Mouse (Mus musculus) heart, postnatal 0 days (tissue): ENCODE data around the gene Dgke. TPM values are rescaled to one million over a fixed set of nuclear protein-coding genes. Genes with fewer than 3 reads are reported as not detected.

ENCODE experiments used
- ATAC-seq: fragments of 200-750 bp; cut with Nextera tagmentation; 2 replicates; pipeline ENCODE4 v1.8.0; 2017; ENCODE audit warnings: low read depth, moderate number of reproducible peaks, moderate library complexity; ENCODE audit not compliant: insufficient read depth
- DNase-seq: peaks from one replicate; pipeline ENCODE4 v3.0.0-alpha.2; 2016; ENCODE audit warnings: low spot score
- H3K27ac ChIP-seq: fragments of 300-500 bp; sonication (generic); 2 replicates; pipeline ENCODE4 v1.5.1; 2014; ENCODE audit warnings: low read depth, mild to moderate bottlenecking
- H3K27me3 ChIP-seq: fragments of 300-500 bp; sonication (generic); 2 replicates; pipeline ENCODE4 v1.6.1; 2014; ENCODE audit warnings: low read length, mixed read lengths; ENCODE audit not compliant: control insufficient read depth, insufficient read depth
- H3K36me3 ChIP-seq: fragments of 300-500 bp; sonication (generic); replicated peaks from 2 replicates; pipeline ENCODE4 v1.6.1; 2014; ENCODE audit warnings: low read length, mixed read lengths; ENCODE audit not compliant: control insufficient read depth, insufficient read depth
- H3K4me1 ChIP-seq: fragments of 300-500 bp; sonication (generic); 2 replicates; pipeline ENCODE4 v1.6.1; 2014; ENCODE audit warnings: antibody characterized with exemption; ENCODE audit not compliant: control insufficient read depth, insufficient read depth
- H3K4me2 ChIP-seq: fragments of 300-500 bp; sonication (generic); 2 replicates; pipeline ENCODE4 v1.6.1; 2014; ENCODE audit warnings: low read depth, mild to moderate bottlenecking, low read length, moderate library complexity
- H3K4me3 ChIP-seq: fragments of 300-500 bp; sonication (generic); 2 replicates; pipeline ENCODE4 v1.5.1; 2014; ENCODE audit warnings: low read depth, low read length
- H3K9ac ChIP-seq: fragments of 300-500 bp; sonication (generic); replicated peaks from 2 replicates; pipeline ENCODE4 v1.6.1; 2014; ENCODE audit warnings: low read depth, low read length, mixed read lengths
- H3K9me3 ChIP-seq: fragments of 300-500 bp; sonication (generic); replicated peaks from 2 replicates; pipeline ENCODE4 v1.6.1; 2016; ENCODE audit warnings: low read length; ENCODE audit not compliant: control insufficient read depth
- CTCF ChIP-seq: IDR thresholded peaks from 2 replicates; pipeline ENCODE4 v1.5.1; 2016; ENCODE audit warnings: antibody characterized with exemption, control low read depth, low read depth
- EP300 ChIP-seq: IDR thresholded peaks from 2 replicates; pipeline ENCODE4 v1.6.1; 2016; ENCODE audit warnings: antibody characterized with exemption, low read depth
- WGBS: fragments of 180-500 bp; shearing (Covaris S2); extraction: QIAGEN DNeasy Blood & Tissue Kit; methylation state at CpG from one replicate; pipeline ENCODE4 v1.1.7; 2014; 5-methylcytosine and 5-hydroxymethylcytosine counted together
- polyA plus RNA-seq: library from polyadenylated mRNA; unstranded; fragments of >200 nt; fragmentation: Nextera tagmentation; extraction: Ambion mirVana; gene quantifications from 2 replicates; pipeline ENCODE4 v1.2.1, GENCODE M21; 2015
- total RNA-seq: library from RNA; depleted of rRNA; stranded (reverse); fragments of >200 nt; gene quantifications from 2 replicates; pipeline ENCODE4 v1.2.3, GENCODE M21; 2014; ENCODE audit warnings: low replicate concordance

Dgke gene
- total and polyA plus RNA-seq, 2 experiments from 2014 or later = 5.3 to 12.6 TPM

- Histone ChIP-seq H3K4me3 (no peak overlapping the region), H3K9me3 (no peaks in the 10 kb centered on the region), H3K27ac (no peak overlapping the region), H3K4me2 (no peak overlapping the region), H3K9ac (no peak overlapping the region), H3K4me1 (no peaks in the 10 kb centered on the region), H3K36me3 (peaks cover 81% of the 10 kb centered on the region), H3K27me3 (no peaks in the 10 kb centered on the region)
- no peak for DNase-seq
- WGBS = 87% methylated on average over 9 of the region's 9 CpGs
- no peak for ATAC-seq
- TF ChIP-seq CTCF = no peak
- no peak for TF ChIP-seq EP300
Measured at GRCm38 (mm10) chr11:89009066-89009465, 57.6 kb downstream of the Dgke start.

GRCm38 (mm10) chr11:89007582-89007981 is 59.1 kb downstream of the Dgke start:
- 88% methylated on average over 3 of the region's 3 CpGs for WGBS
- no peak for TF ChIP-seq EP300
- TF ChIP-seq CTCF = no peak
- no peak overlapping the region for H3K4me3 ChIP-seq
- H3K9ac ChIP-seq = no peak overlapping the region
- H3K27me3 ChIP-seq = no peaks in the 10 kb centered on the region
- DNase-seq = no peak
- no peak for ATAC-seq
- H3K4me2 ChIP-seq = no peak overlapping the region
- H3K9me3 ChIP-seq = no peaks in the 10 kb centered on the region
- peaks cover 13% of the 10 kb centered on the region for H3K4me1 ChIP-seq
- peaks cover 66% of the 10 kb centered on the region for H3K36me3 ChIP-seq
- H3K27ac ChIP-seq = no peak overlapping the region

GRCm38 (mm10) chr11:89006404-89006803 is 60.2 kb downstream of the Dgke start:
- Histone ChIP-seq H3K4me2 (no peak overlapping the region), H3K36me3 (peaks cover 54% of the 10 kb centered on the region), H3K9me3 (no peaks in the 10 kb centered on the region), H3K27me3 (no peaks in the 10 kb centered on the region), H3K4me1 (peaks cover 21% of the 10 kb centered on the region), H3K27ac (no peak overlapping the region), H3K4me3 (no peak overlapping the region), H3K9ac (no peak overlapping the region)
- DNase-seq = no peak
- TF ChIP-seq EP300 (no peak), CTCF (no peak)
- ATAC-seq = no peak

GRCm38 (mm10) chr11:89005473-89005872 is 61.2 kb downstream of the Dgke start:
- ATAC-seq (no peak), DNase-seq (no peak)
- H3K4me1 ChIP-seq = peaks cover 29% of the 10 kb centered on the region
- no peak overlapping the region for H3K4me3 ChIP-seq
- WGBS = 63% methylated on average over 5 of the region's 5 CpGs
- no peak for TF ChIP-seq CTCF
- no peak for TF ChIP-seq EP300
- H3K27me3 ChIP-seq = no peaks in the 10 kb centered on the region
- no peak overlapping the region for H3K4me2 ChIP-seq
- no peak overlapping the region for H3K9ac ChIP-seq
- H3K9me3 ChIP-seq = no peaks in the 10 kb centered on the region
- no peak overlapping the region for H3K27ac ChIP-seq
- H3K36me3 ChIP-seq = peaks cover 45% of the 10 kb centered on the region

DNA sequence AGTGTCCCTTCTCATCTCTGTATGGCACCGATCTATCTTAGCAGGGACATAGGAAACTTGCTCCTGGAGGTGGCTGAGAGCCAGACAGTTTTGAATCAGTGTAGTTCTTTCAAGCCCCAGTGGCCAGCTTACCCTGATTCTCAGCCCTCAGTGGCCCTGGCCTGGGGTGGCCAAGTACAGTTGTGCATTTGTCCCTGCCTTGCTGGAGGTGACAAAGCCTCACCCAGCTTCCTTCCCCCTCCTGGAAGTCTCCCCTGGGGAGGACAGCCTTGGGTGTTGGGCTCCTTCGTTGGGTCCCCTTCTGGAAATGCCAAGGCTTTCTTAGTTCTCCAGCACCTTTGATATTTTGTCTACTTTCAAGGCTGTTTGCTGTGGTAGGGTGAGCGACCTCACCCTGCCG is 62.9 kb downstream of the Dgke start:
- Histone ChIP-seq H3K4me1 (peaks cover 30% of the 10 kb centered on the region), H3K9ac (no peak overlapping the region), H3K27me3 (no peaks in the 10 kb centered on the region), H3K27ac (peak overlapping the region; percentile 46), H3K9me3 (no peaks in the 10 kb centered on the region), H3K4me3 (peak overlapping the region; percentile 22), H3K4me2 (peak overlapping the region; percentile 78), H3K36me3 (peaks cover 30% of the 10 kb centered on the region)
- WGBS = 61% methylated on average over 4 of the region's 4 CpGs
- ATAC-seq (no peak), DNase-seq (no peak)
- no peak for TF ChIP-seq CTCF
- TF ChIP-seq EP300 = no peak

DNA sequence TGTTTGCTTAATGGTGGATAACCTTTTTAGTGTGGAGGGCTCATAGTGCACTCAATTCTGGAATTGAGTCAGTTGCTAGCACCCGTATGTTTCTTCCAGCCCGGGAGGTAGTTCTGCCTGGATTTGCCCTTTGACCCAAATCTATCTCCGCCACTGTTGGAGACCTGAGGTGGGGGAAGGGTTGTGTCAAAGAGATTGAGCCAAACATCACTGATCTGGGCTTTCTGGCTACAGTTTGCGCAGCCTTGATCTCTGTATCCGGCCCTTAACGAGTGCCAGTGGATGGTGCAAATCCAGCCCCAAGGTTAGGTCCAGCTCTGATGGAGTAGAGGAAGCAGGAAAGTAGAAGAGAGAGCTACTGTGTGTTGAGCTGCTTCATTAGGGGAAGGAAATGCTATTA is 63.6 kb downstream of the Dgke start:
- 58% methylated on average over 6 of the region's 6 CpGs for WGBS
- no peak for ATAC-seq
- TF ChIP-seq EP300 (no peak), CTCF (no peak)

More for the DNA sequence above, 63.6 kb downstream of the Dgke start:
- Histone ChIP-seq H3K27ac (peak overlapping the region; percentile 46), H3K36me3 (peaks cover 27% of the 10 kb centered on the region), H3K4me1 (peaks cover 30% of the 10 kb centered on the region), H3K9ac (peak overlapping the region; percentile 30; the same call in 1 of the 2 replicates), H3K4me2 (peak overlapping the region; percentile 78), H3K4me3 (peak overlapping the region; percentile 22), H3K9me3 (no peaks in the 10 kb centered on the region), H3K27me3 (no peaks in the 10 kb centered on the region)
- no peak for DNase-seq
